Mouse (Mus musculus): ENCODE measurements around the gene Prpf8.

DNA sequence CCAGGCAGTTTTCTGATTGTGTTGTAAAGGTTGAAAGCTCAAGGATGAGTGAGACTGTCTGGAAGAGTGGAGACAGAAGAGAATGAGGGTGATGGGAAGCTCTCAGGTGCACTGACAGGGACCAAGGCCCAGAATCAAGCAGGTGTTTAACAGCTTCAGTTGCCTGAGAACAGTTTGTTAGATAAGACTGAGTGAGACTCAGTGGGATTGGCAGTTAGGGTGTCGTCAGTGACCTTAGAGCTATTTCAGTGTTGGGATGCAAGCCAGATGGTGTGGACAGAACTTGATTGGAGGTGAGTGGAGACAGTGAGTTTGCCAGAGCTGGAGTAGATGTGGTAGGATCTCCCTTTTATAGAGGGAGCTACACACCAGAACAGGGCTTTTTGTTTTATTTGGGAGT lies 11.5 kb downstream of the Prpf8 start:
- no peak for TF ChIP-seq CTCF (IDR thresholded peaks at IDR 0.05; ENCODE audit: low read depth)
- no peak for TF ChIP-seq EP300 (optimal IDR thresholded peaks at IDR 0.05)
